Mouse (Mus musculus): ENCODE results near the gene Pvr. TPM values are rescaled to one million over a fixed set of nuclear protein-coding genes. Genes with fewer than 3 reads are reported as not detected.
A peak's percentile ranks its signal among the peaks of the same experiment; 100 is the strongest.

The Pvr gene
- total RNA-seq (2021) = 10 to 100 TPM; 10.2 to 15.9 TPM

- peak; percentile 64 to 72 for DNase-seq (ENCODE audit: extremely low spot score in 1 of 2, low spot score in 1 of 2)
These were observed at the start of gene Pvr for GRCm38 (mm10) chr7:19920506-19921261. Pvr (minus strand) TSS chr7:19921160.

- DNase-seq (ENCODE audit: extremely low spot score in 1 of 2, low spot score in 1 of 2) = no peak
These were observed 49.2 kb upstream of the Pvr start for GRCm38 (mm10) chr7:19970196-19970595.

GRCm38 (mm10) chr7:19969541-19970090 is 48.7 kb upstream of the Pvr start:
- DNase-seq (ENCODE audit: extremely low spot score in 1 of 2, low spot score in 1 of 2) = no peak

- no peak for DNase-seq (ENCODE audit: extremely low spot score in 1 of 2, low spot score in 1 of 2)
These were observed 48.1 kb upstream of the Pvr start for GRCm38 (mm10) chr7:19969106-19969505.

- DNase-seq (ENCODE audit: extremely low spot score in 1 of 2, low spot score in 1 of 2) = no peak
These were observed 44.1 kb upstream of the Pvr start, which contains the start of gene Ceacam20 for GRCm38 (mm10) chr7:19964985-19965579. Ceacam20 (plus strand) TSS chr7:19965412.

- no peak for DNase-seq (ENCODE audit: extremely low spot score in 1 of 2, low spot score in 1 of 2)
These were observed 41.5 kb upstream of the Pvr start for GRCm38 (mm10) chr7:19962423-19962822.

- peak; percentile 87 to 99 for DNase-seq (ENCODE audit: extremely low spot score in 1 of 2, low spot score in 1 of 2)
These were observed 35.4 kb upstream of the Pvr start for GRCm38 (mm10) chr7:19956341-19956781.

- DNase-seq (ENCODE audit: extremely low spot score in 1 of 2, low spot score in 1 of 2) = no peak
These were observed 34.9 kb upstream of the Pvr start for GRCm38 (mm10) chr7:19955861-19956260.

- DNase-seq (ENCODE audit: extremely low spot score in 1 of 2, low spot score in 1 of 2) = no peak
These were observed 32.1 kb upstream of the Pvr start for GRCm38 (mm10) chr7:19953054-19953453.

- DNase-seq (ENCODE audit: extremely low spot score in 1 of 2, low spot score in 1 of 2) = no peak
These were observed 31.5 kb upstream of the Pvr start for GRCm38 (mm10) chr7:19952320-19952986.

- DNase-seq (ENCODE audit: extremely low spot score in 1 of 2, low spot score in 1 of 2) = no peak
These were observed 29.6 kb upstream of the Pvr start, which contains the start of gene Igsf23 for GRCm38 (mm10) chr7:19950589-19950988. Igsf23 (minus strand) TSS chr7:19950756.

GRCm38 (mm10) chr7:19949996-19950395 is 29.0 kb upstream of the Pvr start:
- DNase-seq (ENCODE audit: extremely low spot score in 1 of 2, low spot score in 1 of 2) = no peak

GRCm38 (mm10) chr7:19948956-19949355 is 28.0 kb upstream of the Pvr start:
- no peak for DNase-seq (ENCODE audit: extremely low spot score in 1 of 2, low spot score in 1 of 2)

- no peak for DNase-seq (ENCODE audit: extremely low spot score in 1 of 2, low spot score in 1 of 2)
These were observed 25.0 kb upstream of the Pvr start for GRCm38 (mm10) chr7:19945821-19946515.

GRCm38 (mm10) chr7:19945201-19945600 is 24.2 kb upstream of the Pvr start:
- no peak for DNase-seq (ENCODE audit: extremely low spot score in 1 of 2, low spot score in 1 of 2)

GRCm38 (mm10) chr7:19944709-19945108 is 23.7 kb upstream of the Pvr start:
- DNase-seq (ENCODE audit: extremely low spot score in 1 of 2, low spot score in 1 of 2) = no peak

GRCm38 (mm10) chr7:19940256-19940655 is 19.3 kb upstream of the Pvr start:
- DNase-seq (ENCODE audit: extremely low spot score in 1 of 2, low spot score in 1 of 2) = no peak

- DNase-seq (ENCODE audit: extremely low spot score in 1 of 2, low spot score in 1 of 2) = peak in 1 of 2 experiments; percentile 45
These were observed 18.7 kb upstream of the Pvr start for GRCm38 (mm10) chr7:19939555-19940235.

GRCm38 (mm10) chr7:19937229-19937821 is 16.4 kb upstream of the Pvr start:
- no peak for DNase-seq (ENCODE audit: extremely low spot score in 1 of 2, low spot score in 1 of 2)
